Mouse (Mus musculus) right cerebral cortex, adult 2 months (tissue): ENCODE results near the gene Mrps17.
"Not testable (repeated sequence)": the region's sequence is repeated elsewhere in the genome, so short reads cannot be mapped to it uniquely, and the experiment has no call there.

Source experiments
- DNase-seq, 2 experiments: peaks; one replicate each; pipeline ENCODE4 v3.0.0; 2021 to 2022; ENCODE audit warnings: low spot score in 2 of 2

Gene Mrps17

GRCm38 (mm10) chr5:129715326-129715861 is at the start of gene Mrps17:
TSS of gene Mrps17 (plus strand) at chr5:129715497.
- DNase-seq, result peak; percentile 92 to 95

- DNase-seq, result peak in 1 of 2 experiments; percentile 26
Observed at GRCm38 (mm10) chr5:129666271-129666909, 48.9 kb upstream of the Mrps17 start.

GRCm38 (mm10) chr5:129667851-129668250 is 47.4 kb upstream of the Mrps17 start:
- no peak for DNase-seq

GRCm38 (mm10) chr5:129669453-129670035 is 45.8 kb upstream of the Mrps17 start:
- no peak for DNase-seq

- peak; percentile 80 to 84 for DNase-seq
Observed at GRCm38 (mm10) chr5:129670036-129670458, 45.2 kb upstream of the Mrps17 start, which contains the start of gene Zfp11. TSS of gene Zfp11 (minus strand) at chr5:129670099.

GRCm38 (mm10) chr5:129685141-129685540 is 30.2 kb upstream of the Mrps17 start:
- DNase-seq, result not testable (repeated sequence)

GRCm38 (mm10) chr5:129687621-129688020 is 27.7 kb upstream of the Mrps17 start:
- DNase-seq, result no peak

GRCm38 (mm10) chr5:129690528-129690927 is 24.8 kb upstream of the Mrps17 start:
- no peak for DNase-seq

GRCm38 (mm10) chr5:129700506-129700905 is 14.8 kb upstream of the Mrps17 start:
- no peak for DNase-seq

GRCm38 (mm10) chr5:129701706-129702105 is 13.6 kb upstream of the Mrps17 start:
- no peak for DNase-seq

GRCm38 (mm10) chr5:129703368-129703767 is 11.9 kb upstream of the Mrps17 start:
- no peak for DNase-seq

- no peak for DNase-seq
Observed at GRCm38 (mm10) chr5:129708412-129708811, 6.9 kb upstream of the Mrps17 start, which contains the start of gene Sept14. TSS of gene Sept14 (minus strand) at chr5:129708512.

GRCm38 (mm10) chr5:129717016-129717415 is 1.7 kb downstream of the Mrps17 start:
- DNase-seq, result no peak

GRCm38 (mm10) chr5:129720176-129720575 is 4.9 kb downstream of the Mrps17 start:
- no peak for DNase-seq

- no peak for DNase-seq
Observed at GRCm38 (mm10) chr5:129724268-129724667, 9.0 kb downstream of the Mrps17 start.

- DNase-seq, result peak; percentile 85 to 93
Observed at GRCm38 (mm10) chr5:129724834-129725773, 9.8 kb downstream of the Mrps17 start, which contains the start of gene Nipsnap2. TSS of gene Nipsnap2 (plus strand) at chr5:129725063.

- DNase-seq, result no peak
Observed at GRCm38 (mm10) chr5:129725774-129726392, 10.6 kb downstream of the Mrps17 start.

- DNase-seq, result no peak
Observed at GRCm38 (mm10) chr5:129726784-129727183, 11.5 kb downstream of the Mrps17 start.

- DNase-seq, result no peak
Observed at GRCm38 (mm10) chr5:129729286-129729685, 14.0 kb downstream of the Mrps17 start.

GRCm38 (mm10) chr5:129730344-129730743 is 15.0 kb downstream of the Mrps17 start:
- DNase-seq, result no peak

GRCm38 (mm10) chr5:129731021-129731420 is 15.7 kb downstream of the Mrps17 start:
- no peak for DNase-seq
